Mouse (Mus musculus) erythroblast, embryonic 14.5 days (primary cell): Measurements from ENCODE around the gene Mtus2.

Source experiments
- GATA1 ChIP-seq: IDR thresholded peaks from 2 replicates; pipeline ENCODE4 v1.6.1; 2012; ENCODE audit warnings: low read length, inconsistent platforms, mixed read lengths
- TAL1 ChIP-seq: IDR thresholded peaks from 3 replicates; pipeline ENCODE4 v1.6.1; 2012; ENCODE audit warnings: low read length, inconsistent platforms, mixed read lengths

DNA sequence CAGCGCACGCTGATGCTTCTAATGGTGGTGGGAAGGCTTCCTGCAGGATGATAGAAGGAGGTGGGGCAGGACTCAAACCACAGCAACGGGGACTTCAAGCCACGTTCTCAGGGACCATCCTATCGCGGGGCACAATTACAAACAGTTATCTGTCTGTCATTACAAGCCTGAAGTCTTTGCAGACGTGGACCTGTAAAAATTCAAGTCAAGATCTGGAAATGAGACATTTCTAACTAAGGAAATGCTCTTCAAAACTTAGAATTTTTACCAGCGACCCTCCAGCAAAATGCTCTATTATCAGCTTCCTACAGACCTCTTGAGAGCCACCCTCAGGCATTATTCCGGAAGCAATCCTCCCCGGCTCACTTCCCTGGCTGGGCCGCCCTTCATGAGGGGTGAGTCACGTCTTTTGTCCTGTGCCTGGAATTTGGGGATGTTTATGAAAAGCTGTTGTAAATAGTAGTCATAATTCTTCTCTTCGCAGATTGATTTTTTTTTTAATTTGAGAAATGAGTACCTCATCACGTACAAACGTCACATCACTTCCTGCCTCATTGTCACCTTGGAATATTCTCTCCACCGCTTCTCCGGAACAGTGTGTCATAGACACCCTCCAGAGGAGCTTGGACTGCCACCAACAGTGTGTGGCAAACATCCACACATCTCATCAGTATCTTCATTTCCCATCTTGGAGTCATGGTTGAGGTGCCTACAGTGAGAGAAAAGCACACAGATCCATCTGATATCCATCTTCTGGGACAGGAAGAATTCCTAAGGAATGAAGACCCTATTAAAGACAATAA, 38.9 kb upstream of the Mtus2 start:
- no peak for TF ChIP-seq GATA1
- no peak for TF ChIP-seq TAL1
